Mouse (Mus musculus) frontal cortex, postnatal 10 days (tissue): Measurements from ENCODE around the gene Rae1.
A peak's percentile ranks its signal among the peaks of the same experiment; 100 is the strongest.

Experiments used
- DNase-seq, 2 experiments: peaks; one replicate each; pipeline ENCODE4 v3.0.0; 2022; ENCODE audit warnings: low spot score in 2 of 2, mixed read lengths in 1 of 2

The Rae1 gene

GRCm38 (mm10) chr2:172999630-173000284, at the start of gene Rae1:
Gene Rae1, plus strand, starts transcription at chr2:173000117.
- DNase-seq = peak; percentile 96 to 98

- no peak for DNase-seq
Observed at GRCm38 (mm10) chr2:172950119-172950676, 49.7 kb upstream of the Rae1 start.

GRCm38 (mm10) chr2:172950722-172951121, 49.2 kb upstream of the Rae1 start:
- no peak for DNase-seq

GRCm38 (mm10) chr2:172951976-172952375, 47.9 kb upstream of the Rae1 start:
- DNase-seq = no peak

- peak in 1 of 2 experiments; percentile 31 for DNase-seq
Observed at GRCm38 (mm10) chr2:172958579-172958978, 41.3 kb upstream of the Rae1 start.

- DNase-seq = no peak
Observed at GRCm38 (mm10) chr2:172959006-172959768, 40.7 kb upstream of the Rae1 start.

GRCm38 (mm10) chr2:172960350-172960749, 39.6 kb upstream of the Rae1 start:
- DNase-seq = no peak

- no peak for DNase-seq
Observed at GRCm38 (mm10) chr2:172961211-172961610, 38.7 kb upstream of the Rae1 start.

GRCm38 (mm10) chr2:172965249-172965648, 34.7 kb upstream of the Rae1 start:
- no peak for DNase-seq

- DNase-seq = no peak
Observed at GRCm38 (mm10) chr2:172966480-172966879, 33.4 kb upstream of the Rae1 start.

GRCm38 (mm10) chr2:172971865-172972264, 28.1 kb upstream of the Rae1 start:
- no peak for DNase-seq

GRCm38 (mm10) chr2:172973806-172974565, 25.9 kb upstream of the Rae1 start:
- DNase-seq = no peak

GRCm38 (mm10) chr2:172974701-172975100, 25.2 kb upstream of the Rae1 start:
- no peak for DNase-seq

- DNase-seq = no peak
Observed at GRCm38 (mm10) chr2:172975159-172975558, 24.8 kb upstream of the Rae1 start.

- no peak for DNase-seq
Observed at GRCm38 (mm10) chr2:172976661-172977238, 23.2 kb upstream of the Rae1 start.

GRCm38 (mm10) chr2:172977409-172978130, 22.3 kb upstream of the Rae1 start, which contains the start of gene Spo11:
Gene Spo11, plus strand, starts transcription at chr2:172977700.
- DNase-seq = no peak

GRCm38 (mm10) chr2:172978131-172978633, 21.7 kb upstream of the Rae1 start:
- DNase-seq = no peak

- DNase-seq = no peak
Observed at GRCm38 (mm10) chr2:172979666-172980345, 20.1 kb upstream of the Rae1 start.

- no peak for DNase-seq
Observed at GRCm38 (mm10) chr2:172982776-172983561, 16.9 kb upstream of the Rae1 start.
